Mouse (Mus musculus): ENCODE measurements around the gene Tmie.
"Not testable (repeated sequence)": the region's sequence is repeated elsewhere in the genome, so short reads cannot be mapped to it uniquely, and the experiment has no call there.

Gene Tmie

DNA sequence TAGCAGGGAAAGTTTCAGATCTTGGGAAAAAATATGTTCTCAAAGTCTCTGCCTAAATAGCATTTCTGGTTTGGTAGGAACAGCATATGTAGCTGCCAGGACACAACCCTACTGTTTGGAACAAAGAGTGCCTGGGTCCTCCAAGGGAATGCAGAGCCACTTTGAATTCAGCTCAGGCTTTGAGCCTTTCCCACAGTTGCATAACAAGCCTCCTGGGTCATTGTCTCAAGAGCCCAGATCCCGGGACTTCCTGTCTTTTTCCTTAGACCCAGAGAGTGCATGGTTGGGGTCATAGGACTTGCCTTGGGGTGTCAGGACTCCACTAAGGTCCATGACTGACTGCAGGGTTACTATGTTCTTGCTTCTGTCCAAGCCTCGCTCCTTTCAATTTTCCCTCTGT is 43.8 kb downstream of the Tmie start:
- DNase-seq (ENCODE audit: low spot score): no peak

DNA sequence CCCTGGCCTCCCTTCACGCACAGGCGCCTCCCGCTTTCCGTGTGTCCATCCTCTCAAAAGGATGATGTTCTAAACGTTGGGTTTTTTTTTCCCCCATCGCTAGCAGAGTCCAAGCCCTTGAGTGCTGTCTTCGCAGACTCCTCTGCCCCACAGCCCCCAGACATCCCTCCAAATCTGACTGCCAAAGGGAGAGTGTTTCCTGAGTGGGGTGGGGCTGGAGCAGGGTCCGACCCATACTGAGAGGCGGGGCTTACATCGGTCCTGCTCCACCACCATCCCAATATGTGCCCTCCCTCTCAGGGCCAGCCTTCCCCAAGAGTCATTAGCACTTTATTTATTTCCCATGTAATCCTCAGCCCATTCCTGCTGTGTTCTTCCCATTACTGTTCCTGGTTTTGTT is 45.0 kb downstream of the Tmie start:
- no peak for DNase-seq (ENCODE audit: low spot score)

DNA sequence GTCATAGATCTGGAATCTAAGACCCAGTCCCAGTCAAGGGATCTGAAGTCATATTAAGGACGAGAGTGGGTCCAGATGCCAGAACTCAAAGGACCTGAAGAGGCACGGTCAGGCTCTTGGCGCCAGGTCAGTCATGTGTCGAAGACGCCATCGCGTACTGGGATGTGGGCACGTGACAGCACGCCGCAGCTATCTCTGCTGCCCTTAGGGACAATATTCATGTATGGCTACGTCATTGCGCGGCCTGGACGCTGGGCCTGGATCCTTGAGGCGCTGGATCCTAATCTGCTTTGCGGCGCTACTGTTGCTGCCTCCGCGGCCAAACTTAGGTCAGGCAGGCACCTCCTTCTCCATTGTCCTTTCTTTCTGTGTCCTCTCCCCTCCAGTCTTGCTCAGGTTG is 45.5 kb downstream of the Tmie start, which contains the start of gene Prss45:
TSS of gene Prss45 (plus strand) at position 178 of the 400 bp plus-strand sequence.
- no peak for DNase-seq (ENCODE audit: low spot score)

DNA sequence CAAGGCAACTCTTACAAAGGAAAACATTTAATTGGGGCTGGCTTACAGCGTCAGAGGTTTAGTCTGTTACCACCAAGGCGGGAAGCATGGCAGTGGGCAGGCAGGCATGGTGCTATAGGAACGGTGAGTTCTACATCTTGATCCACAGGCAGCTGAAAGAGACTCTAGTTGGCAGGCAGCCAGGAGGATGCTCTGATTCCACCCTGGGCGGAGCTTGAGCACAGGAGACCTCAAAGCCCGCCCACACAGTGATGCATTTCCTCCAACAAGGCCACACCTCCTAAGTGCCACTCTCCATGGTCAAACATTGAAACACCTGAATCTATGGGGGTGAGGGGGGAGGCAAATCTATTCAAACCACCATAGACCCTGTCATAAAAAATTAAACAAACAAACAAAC is 46.9 kb downstream of the Tmie start:
- DNase-seq (ENCODE audit: low spot score): no peak

DNA sequence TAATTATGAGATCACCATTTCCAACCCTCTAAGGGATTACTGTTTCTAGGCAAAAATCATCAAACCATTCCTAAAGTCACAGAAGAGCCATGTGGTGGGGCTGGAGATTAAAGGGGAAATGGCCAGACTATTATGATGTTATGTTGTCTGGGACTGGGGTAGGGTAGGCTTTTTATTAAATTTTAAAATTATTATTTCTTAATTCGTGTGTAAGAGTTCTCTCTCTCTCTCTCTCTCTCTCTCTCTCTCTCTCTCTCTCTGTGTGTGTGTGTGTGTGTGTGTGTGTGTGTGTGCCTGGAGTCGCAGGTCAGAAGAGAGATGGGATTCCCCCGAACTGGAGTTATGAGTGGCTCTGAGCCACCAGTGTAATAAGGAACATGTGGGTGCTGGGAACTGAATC is 53.5 kb downstream of the Tmie start, which contains the start of gene Prss43:
TSS of gene Prss43 (plus strand) at position 301 of the 400 bp plus-strand sequence.
- DNase-seq (ENCODE audit: low spot score): no peak

DNA sequence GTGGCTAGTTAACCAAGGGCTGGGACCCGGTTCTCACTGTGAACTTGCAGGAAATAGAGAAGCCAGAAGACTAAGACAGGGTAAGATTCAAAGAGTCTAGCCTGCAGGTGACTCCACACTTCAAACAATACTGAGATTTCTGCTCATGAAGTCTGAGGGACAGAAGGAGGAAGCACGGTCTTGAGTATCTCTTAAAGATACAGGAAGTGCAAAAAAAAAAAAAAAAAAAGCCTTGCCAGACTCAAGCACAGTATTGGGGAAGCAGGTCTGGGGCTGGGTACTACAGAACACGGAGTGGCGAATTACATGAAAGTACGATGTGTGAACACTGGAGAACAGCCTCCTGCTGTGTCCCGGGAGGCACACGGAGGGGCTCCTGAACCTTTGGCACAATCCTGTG is 54.1 kb downstream of the Tmie start:
- no peak for DNase-seq (ENCODE audit: low spot score)

DNA sequence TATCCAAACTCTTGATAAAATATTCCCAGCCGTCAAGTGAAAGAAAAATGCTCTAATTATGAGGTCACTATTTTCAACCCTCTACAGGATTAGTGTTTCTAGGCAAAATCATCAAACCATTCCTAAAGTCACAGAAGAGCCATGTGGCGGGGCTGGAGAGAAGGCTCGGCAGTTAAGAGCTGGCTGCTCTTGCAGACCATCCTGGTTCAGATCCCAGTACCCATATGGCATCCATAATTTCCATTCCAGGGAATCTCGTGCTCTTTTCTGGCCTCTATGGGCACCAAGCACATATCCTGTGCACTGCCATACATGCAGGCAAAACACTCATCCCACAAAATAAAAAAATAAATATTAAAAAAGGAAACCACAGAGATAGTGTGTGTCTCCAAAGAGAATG is 54.5 kb downstream of the Tmie start:
- DNase-seq (ENCODE audit: low spot score): no peak

DNA sequence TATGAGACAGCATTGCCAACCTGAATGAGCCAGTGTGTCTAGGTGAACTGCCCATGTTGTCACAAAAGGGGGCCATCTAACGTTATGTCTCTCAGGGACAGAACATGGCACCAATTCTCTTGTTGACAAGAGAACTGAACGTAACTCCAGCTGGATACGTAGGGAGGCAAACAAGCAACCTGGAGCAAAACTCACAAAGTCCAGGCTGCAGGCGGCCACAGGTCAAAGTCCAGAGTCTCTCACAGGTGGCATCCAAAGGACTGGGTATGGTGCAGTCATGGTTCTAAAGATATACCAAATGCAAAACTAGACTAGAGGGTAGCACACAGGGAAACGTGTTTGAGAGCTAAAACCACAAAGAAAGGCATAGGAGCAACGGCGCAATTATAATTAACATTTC is 58.5 kb downstream of the Tmie start:
- DNase-seq (ENCODE audit: low spot score): no peak

DNA sequence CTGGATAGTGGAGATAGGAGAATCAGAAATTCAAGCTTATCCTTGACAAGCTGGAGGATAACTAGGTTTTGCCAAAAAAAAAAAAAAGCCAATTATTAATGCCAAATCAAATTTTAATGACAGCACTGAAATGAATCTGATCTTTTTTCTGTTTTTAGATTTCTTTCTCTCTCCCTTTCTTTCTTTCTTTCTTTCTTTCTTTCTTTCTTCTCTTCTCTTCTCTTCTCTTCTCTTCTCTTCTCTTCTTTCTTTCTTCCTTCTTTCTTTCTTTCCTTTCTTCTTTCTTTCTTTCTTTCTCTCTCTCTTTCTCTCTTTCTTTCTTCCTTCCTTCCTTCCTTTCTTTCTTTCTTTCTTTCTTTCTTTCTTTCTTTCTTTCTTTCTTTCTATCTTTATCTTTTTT is 59.4 kb downstream of the Tmie start:
- not testable (repeated sequence) for DNase-seq (ENCODE audit: low spot score)

Data from urinary bladder, postnatal 14 days (tissue).